Mouse (Mus musculus): ENCODE results near the gene Rnf113a2. TPM values are rescaled to one million over a fixed set of nuclear protein-coding genes. Genes with fewer than 3 reads are reported as not detected.
A peak's percentile ranks its signal among the peaks of the same experiment; 100 is the strongest.

Gene Rnf113a2
- 3.8 TPM for polyA plus RNA-seq (2012; fragmentation: generic; extraction: Trizol)

DNA sequence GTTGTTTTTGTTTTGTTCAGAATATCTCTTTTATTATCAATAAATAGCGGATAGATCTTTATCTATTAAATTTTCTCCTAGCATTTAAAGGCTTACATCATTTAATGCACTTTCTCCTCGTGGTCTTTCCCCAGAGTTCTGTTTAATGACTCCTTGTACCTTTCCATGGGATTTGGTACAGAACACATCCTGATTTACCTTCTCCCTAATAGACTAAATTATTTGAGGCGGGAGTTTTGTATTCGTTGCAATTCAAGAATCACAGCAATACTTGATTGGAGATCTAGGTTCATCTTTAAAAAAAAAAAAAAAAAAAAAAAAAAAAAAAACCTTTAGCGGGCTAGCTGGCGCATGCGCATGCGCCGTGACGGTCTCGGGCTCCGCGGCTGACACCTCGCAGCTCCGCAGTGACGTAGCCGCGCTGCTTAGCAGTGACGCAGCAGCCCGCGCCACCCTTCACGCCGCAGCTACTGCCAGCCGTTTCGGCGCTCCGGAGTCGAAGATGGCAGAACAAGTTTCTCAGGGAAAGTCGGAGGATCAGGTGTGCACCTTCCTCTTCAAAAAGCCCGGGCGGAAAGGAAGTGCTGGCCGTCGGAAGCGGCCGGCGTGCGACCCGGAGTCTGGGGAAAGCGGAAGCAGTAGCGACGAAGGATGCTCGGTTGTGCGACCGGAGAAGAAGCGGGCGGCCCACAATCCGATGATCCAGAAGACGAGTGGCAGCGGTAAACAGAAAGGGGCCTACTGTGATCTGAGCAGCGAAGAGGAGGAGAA is at the start of gene Rnf113a2:
Rnf113a2 (plus strand) TSS at position 363 of the 771 bp plus-strand sequence.
- Histone ChIP-seq H3ac (ENCODE audit: control insufficient read depth, insufficient read length) (no peak within 1 kb of the TSS), H3K36me3 (ENCODE audit: control insufficient read depth, insufficient read depth) (no peaks in the 10 kb centered on the region), H3K27me3 (ENCODE audit: control insufficient read depth, insufficient read depth, insufficient read length) (no peaks in the 10 kb centered on the region), H3K4me3 (peak within 1 kb of the TSS; percentile 21), H3K4me2 (ENCODE audit: low read depth) (peak within 1 kb of the TSS; percentile 62), H3K79me2 (ENCODE audit: control insufficient read depth, insufficient read depth) (no peaks in the 10 kb centered on the region)
- TF ChIP-seq CEBPB (IDR thresholded peaks at IDR 0.05; ENCODE audit: insufficient read depth, poor library complexity, severe bottlenecking): no peak
- TF ChIP-seq POLR2AphosphoS2 (IDR thresholded peaks at IDR 0.05; ENCODE audit: insufficient read length, low read depth): peak; percentile 39
- TF ChIP-seq USF1 (IDR thresholded peaks at IDR 0.05; ENCODE audit: low read depth): no peak
- no peak for TF ChIP-seq TCF3 (IDR thresholded peaks at IDR 0.05; ENCODE audit: insufficient read length, low read depth)
- peak; percentile 76 for TF ChIP-seq POLR2A (IDR thresholded peaks at IDR 0.05; ENCODE audit: insufficient read length, low read depth)
- TF ChIP-seq REST (IDR thresholded peaks at IDR 0.05; ENCODE audit: insufficient read depth, insufficient read length): no peak
- no peak for TF ChIP-seq MYOD1 (IDR thresholded peaks at IDR 0.05; ENCODE audit: control insufficient read depth in 1 of 3, insufficient read length in 2 of 3, low read depth in 2 of 3)
- TF ChIP-seq TCF12 (IDR thresholded peaks at IDR 0.05; ENCODE audit: insufficient read depth, poor library complexity, severe bottlenecking): no peak
- no peak for TF ChIP-seq MYOG (IDR thresholded peaks at IDR 0.05; ENCODE audit: control insufficient read depth in 1 of 3, insufficient read depth in 1 of 3, insufficient read length in 2 of 3, low read depth in 2 of 3)
- TF ChIP-seq SRF (IDR thresholded peaks at IDR 0.05; ENCODE audit: control insufficient read depth, insufficient read length, low read depth): no peak
- no peak for TF ChIP-seq E2F4 (IDR thresholded peaks at IDR 0.05; ENCODE audit: insufficient read depth)
- TF ChIP-seq MAX (IDR thresholded peaks at IDR 0.05; ENCODE audit: low read depth): no peak

DNA sequence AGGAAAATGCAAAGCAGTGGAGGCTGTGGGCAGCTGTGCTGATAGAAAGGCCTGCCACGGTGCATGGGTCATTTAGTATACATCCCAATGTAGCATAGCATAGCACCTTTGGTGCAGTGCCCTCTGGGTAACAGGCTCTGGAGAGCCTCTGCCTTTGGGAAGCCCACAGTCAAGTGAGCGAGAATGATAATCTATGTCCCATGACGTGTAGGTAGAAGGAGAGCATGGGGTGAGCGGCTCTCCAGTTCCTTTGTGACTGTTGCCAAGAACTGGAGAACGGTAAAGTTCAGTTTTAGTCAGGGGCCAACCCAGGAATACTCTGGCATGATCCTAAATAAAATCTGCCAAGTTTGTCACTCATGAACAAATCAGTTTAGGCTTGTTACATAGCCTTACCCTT is 45.3 kb upstream of the Rnf113a2 start:
- Histone ChIP-seq H3K4me3 (no peak overlapping the region), H3ac (ENCODE audit: control insufficient read depth, insufficient read length) (no peak overlapping the region), H3K36me3 (ENCODE audit: control insufficient read depth, insufficient read depth) (peaks cover 20% of the 10 kb centered on the region), H3K27me3 (ENCODE audit: control insufficient read depth, insufficient read depth, insufficient read length) (no peaks in the 10 kb centered on the region), H3K79me2 (ENCODE audit: control insufficient read depth, insufficient read depth) (no peaks in the 10 kb centered on the region), H3K4me2 (ENCODE audit: low read depth) (no peak overlapping the region)
- TF ChIP-seq POLR2A (IDR thresholded peaks at IDR 0.05; ENCODE audit: insufficient read length, low read depth) (no peak), TCF3 (IDR thresholded peaks at IDR 0.05; ENCODE audit: insufficient read length, low read depth) (no peak), MYOG (IDR thresholded peaks at IDR 0.05; ENCODE audit: control insufficient read depth in 1 of 3, insufficient read depth in 1 of 3, insufficient read length in 2 of 3, low read depth in 2 of 3) (no peak), USF1 (IDR thresholded peaks at IDR 0.05; ENCODE audit: low read depth) (no peak), MYOD1 (IDR thresholded peaks at IDR 0.05; ENCODE audit: control insufficient read depth in 1 of 3, insufficient read length in 2 of 3, low read depth in 2 of 3) (no peak), MAX (IDR thresholded peaks at IDR 0.05; ENCODE audit: low read depth) (no peak), E2F4 (IDR thresholded peaks at IDR 0.05; ENCODE audit: insufficient read depth) (no peak), CEBPB (IDR thresholded peaks at IDR 0.05; ENCODE audit: insufficient read depth, poor library complexity, severe bottlenecking) (no peak), REST (IDR thresholded peaks at IDR 0.05; ENCODE audit: insufficient read depth, insufficient read length) (no peak), TCF12 (IDR thresholded peaks at IDR 0.05; ENCODE audit: insufficient read depth, poor library complexity, severe bottlenecking) (no peak), SRF (IDR thresholded peaks at IDR 0.05; ENCODE audit: control insufficient read depth, insufficient read length, low read depth) (no peak), POLR2AphosphoS2 (IDR thresholded peaks at IDR 0.05; ENCODE audit: insufficient read length, low read depth) (no peak)

DNA sequence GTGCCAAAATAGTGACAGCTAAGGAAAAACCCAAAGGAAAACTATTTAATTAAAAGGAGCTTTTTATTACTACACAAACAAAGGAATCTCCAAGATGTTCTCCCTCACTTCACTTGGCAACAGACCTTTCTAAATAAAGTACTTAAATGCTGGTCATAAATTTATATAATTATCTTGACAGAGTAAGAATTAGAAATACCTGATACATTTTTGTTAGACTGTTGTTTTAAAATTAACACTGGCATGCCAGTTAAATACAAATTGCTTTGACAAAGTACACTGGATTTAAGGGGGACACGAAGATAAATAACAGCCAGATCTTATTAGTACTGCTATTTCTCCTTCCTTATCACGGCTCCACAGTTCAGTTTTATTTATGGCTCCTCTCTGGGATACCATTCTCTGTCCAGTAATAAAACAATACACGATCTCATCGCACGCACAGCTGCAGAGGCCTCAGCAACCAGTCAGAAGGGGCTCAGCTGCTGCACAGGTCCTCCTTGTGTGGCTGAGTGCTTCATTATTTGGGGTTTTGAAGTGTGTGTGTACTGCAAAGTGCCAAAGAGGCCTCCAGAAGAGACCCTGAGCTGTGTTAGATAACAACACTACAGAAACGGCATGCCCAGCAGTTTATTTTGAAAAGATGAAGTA is 43.0 kb upstream of the Rnf113a2 start:
- no peak overlapping the region for H3K4me2 ChIP-seq (ENCODE audit: low read depth)
- H3K27me3 ChIP-seq (ENCODE audit: control insufficient read depth, insufficient read depth, insufficient read length): no peaks in the 10 kb centered on the region
- no peak for TF ChIP-seq MAX (IDR thresholded peaks at IDR 0.05; ENCODE audit: low read depth)
- TF ChIP-seq TCF3 (IDR thresholded peaks at IDR 0.05; ENCODE audit: insufficient read length, low read depth): no peak
- peak in 2 of 3 experiments; percentile 67 to 74 for TF ChIP-seq MYOD1 (IDR thresholded peaks at IDR 0.05; ENCODE audit: control insufficient read depth in 1 of 3, insufficient read length in 2 of 3, low read depth in 2 of 3)
- no peak for TF ChIP-seq USF1 (IDR thresholded peaks at IDR 0.05; ENCODE audit: low read depth)
- peak; percentile 34 to 81 (median 68) for TF ChIP-seq MYOG (IDR thresholded peaks at IDR 0.05; ENCODE audit: control insufficient read depth in 1 of 3, insufficient read depth in 1 of 3, insufficient read length in 2 of 3, low read depth in 2 of 3)
- peaks cover 18% of the 10 kb centered on the region for H3K36me3 ChIP-seq (ENCODE audit: control insufficient read depth, insufficient read depth)
- H3K4me3 ChIP-seq: no peak overlapping the region
- H3K79me2 ChIP-seq (ENCODE audit: control insufficient read depth, insufficient read depth): no peaks in the 10 kb centered on the region
- H3ac ChIP-seq (ENCODE audit: control insufficient read depth, insufficient read length): no peak overlapping the region

DNA sequence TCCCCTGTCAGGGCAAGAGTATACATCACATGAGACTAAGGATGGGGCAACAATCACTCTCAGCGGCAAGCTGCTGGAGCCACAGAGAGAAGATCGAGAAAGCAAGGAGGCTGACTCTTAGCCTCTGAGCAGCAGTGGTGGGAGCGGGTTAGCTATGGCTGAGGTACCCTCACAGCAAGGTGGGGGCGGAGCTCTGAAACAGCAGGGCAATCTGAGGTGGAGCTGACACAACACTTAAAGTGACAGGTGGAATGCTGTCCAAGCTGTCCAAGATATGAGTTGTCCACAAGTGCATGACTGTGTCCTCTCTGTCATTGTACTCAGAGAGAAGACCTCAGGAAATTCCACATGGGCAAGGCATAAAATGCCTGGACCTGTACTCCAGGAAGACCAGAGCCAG is 34.6 kb upstream of the Rnf113a2 start:
- Histone ChIP-seq H3K4me3 (no peak overlapping the region), H3K27me3 (ENCODE audit: control insufficient read depth, insufficient read depth, insufficient read length) (no peaks in the 10 kb centered on the region), H3K36me3 (ENCODE audit: control insufficient read depth, insufficient read depth) (no peaks in the 10 kb centered on the region), H3K79me2 (ENCODE audit: control insufficient read depth, insufficient read depth) (no peaks in the 10 kb centered on the region), H3K4me2 (ENCODE audit: low read depth) (no peak overlapping the region), H3ac (ENCODE audit: control insufficient read depth, insufficient read length) (no peak overlapping the region)
- TF ChIP-seq MYOG (IDR thresholded peaks at IDR 0.05; ENCODE audit: control insufficient read depth in 1 of 3, insufficient read depth in 1 of 3, insufficient read length in 2 of 3, low read depth in 2 of 3) (no peak), E2F4 (IDR thresholded peaks at IDR 0.05; ENCODE audit: insufficient read depth) (no peak), POLR2A (IDR thresholded peaks at IDR 0.05; ENCODE audit: insufficient read length, low read depth) (no peak)
